Mouse (Mus musculus) duodenum, adult 2 months (tissue): ENCODE results near the gene Abr. TPM values are rescaled to one million over a fixed set of nuclear protein-coding genes. Genes with fewer than 3 reads are reported as not detected.

Experiments used
- polyA plus RNA-seq: library from polyadenylated mRNA; depleted of rRNA; stranded (reverse); fragments of >200 nt; gene quantifications from 2 replicates; pipeline ENCODE4 v1.2.3, GENCODE M21; 2012; ENCODE audit warnings: low replicate concordance; rRNA removed

The Abr gene
- polyA plus RNA-seq: 94.7 and 118 TPM in 2 replicates

DNA sequence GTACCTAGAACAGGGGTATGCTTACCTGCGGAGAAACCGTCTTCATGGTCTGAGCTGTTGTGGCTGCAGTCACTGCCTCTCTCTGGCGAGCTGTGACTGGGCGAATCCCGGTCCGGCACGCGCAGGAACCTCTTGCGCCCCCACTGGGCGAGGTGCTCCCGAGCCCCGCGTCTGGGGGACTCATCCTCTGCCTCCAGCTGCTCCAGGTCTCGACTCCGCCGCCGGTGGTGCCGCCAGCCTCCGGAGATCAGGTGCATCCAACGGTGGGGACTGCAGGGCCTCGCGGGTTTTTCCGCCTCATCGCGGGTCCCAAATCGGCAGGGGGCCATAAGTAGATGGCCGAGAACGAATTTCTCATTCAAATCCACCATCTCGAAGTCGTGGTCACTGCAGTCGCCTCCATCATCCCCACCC lies at the start of gene Abr:
Gene Abr (minus strand): TSS at position 163 of the 414 bp plus-strand sequence.

DNA sequence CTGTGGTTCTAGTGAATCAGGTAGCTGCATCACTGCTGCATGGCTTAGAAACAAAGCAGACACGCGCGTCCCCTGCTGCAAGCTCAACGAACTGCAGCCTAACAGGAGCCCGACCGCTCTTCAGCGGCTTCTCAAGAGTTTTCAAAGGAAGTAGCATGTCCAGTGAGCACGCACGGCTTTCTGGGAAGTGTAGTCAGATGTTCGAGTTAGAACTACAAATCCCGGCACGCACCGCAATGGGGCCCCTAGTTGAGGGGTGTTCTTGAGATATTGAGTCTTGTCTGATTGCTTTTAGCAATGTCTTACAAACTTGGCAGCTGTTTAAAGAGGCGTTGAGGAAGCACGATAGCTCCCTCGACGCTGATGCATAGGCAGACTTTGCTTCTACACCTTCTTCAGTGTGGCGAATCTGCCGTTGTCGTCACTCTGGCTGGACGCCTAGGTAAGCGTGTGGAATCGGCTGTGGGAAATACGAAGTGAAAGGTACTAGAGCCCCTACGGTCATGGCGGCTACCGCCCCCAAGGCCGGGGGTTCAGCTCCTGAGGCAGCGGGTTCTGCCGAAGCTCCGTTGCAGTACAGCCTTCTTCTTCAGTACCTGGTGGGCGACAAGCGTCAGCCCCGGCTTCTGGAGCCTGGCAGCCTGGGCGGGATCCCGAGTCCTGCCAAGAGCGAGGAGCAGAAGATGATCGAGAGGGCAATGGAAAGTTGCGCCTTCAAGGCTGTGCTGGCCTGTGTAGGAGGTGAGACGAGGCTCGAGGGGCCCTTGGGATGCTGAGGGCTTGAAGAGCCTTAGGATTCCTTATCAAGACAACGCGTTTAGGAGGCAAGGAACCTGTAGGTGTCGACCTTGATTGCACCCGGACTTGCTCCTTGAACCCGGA lies 215.2 kb downstream of the Abr start, which contains the start of gene Timm22:
Gene Timm22 (plus strand): TSS at position 251 of the 882 bp plus-strand sequence.

DNA sequence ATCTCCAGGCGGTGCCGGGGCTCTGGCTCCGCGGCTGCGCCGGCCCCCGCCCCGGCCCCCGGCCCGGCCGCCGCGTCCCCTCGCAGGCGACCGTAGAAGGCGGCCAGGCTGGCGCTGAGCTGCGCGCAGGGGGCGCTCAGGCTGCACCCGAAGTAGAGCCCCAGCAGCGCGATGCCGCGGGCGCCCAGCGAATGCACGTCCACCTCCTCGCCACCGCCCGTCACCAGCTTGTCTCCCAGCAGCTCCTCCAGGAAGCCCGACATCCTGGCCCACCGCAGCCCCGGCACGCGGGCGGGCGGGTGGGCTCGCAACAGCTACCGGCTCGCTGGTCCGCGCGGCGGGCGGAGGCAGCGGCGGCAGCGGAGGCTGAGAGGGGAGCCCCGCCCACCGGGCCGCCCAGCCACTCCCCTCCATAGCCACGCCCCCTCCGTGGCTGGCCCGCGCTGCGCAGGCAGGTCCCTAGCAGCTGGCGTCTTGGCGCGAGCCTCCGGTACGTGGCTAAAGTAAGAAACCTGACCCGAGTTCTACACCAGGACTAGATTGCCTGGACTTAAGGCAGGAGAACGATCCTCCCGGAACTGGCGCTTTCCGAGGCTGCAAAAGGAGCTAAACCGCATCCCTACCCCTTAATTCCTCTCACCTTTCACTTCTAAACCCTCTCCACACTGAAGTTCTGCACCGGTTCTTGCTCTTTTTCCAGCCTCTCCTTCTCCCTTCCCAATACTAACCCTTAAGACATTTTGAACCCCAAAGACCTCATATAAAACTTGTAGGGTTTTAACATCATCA lies 223.1 kb downstream of the Abr start, which contains the start of gene Nxn:
Gene Nxn (minus strand): TSS at position 343 of the 789 bp plus-strand sequence.

Other genes with a start within 250 kb of the Abr start
- gene Nxn, start 223.2 kb downstream of the Abr start, polyA plus RNA-seq: 6.9 and 8.3 TPM in 2 replicates
- 5.5 and 6.5 TPM in 2 replicates for gene Timm22, start 215.4 kb downstream of the Abr start, polyA plus RNA-seq
- gene Bhlha9, start 50.2 kb upstream of the Abr start, polyA plus RNA-seq: 0.14 TPM in 1 of 2 replicates, not detected in the other
- gene Trarg1, start 57.5 kb upstream of the Abr start, polyA plus RNA-seq: 0.77 and 1.4 TPM in 2 replicates
- gene Gosr1, start 141.3 kb upstream of the Abr start, polyA plus RNA-seq: 9.5 and 9.7 TPM in 2 replicates
- 6.7 and 20.7 TPM in 2 replicates for gene Cpd, start 224.7 kb upstream of the Abr start, polyA plus RNA-seq